Mouse (Mus musculus) frontal cortex, postnatal 25 days (tissue): ENCODE data around the gene Dmrtc2.
"Not testable (repeated sequence)": the region's sequence is repeated elsewhere in the genome, so short reads cannot be mapped to it uniquely, and the experiment has no call there.

ENCODE experiments used
- DNase-seq, 2 experiments: peaks; one replicate each; pipeline ENCODE4 v3.0.0; 2022; ENCODE audit warnings: low spot score in 2 of 2

The Dmrtc2 gene

DNA sequence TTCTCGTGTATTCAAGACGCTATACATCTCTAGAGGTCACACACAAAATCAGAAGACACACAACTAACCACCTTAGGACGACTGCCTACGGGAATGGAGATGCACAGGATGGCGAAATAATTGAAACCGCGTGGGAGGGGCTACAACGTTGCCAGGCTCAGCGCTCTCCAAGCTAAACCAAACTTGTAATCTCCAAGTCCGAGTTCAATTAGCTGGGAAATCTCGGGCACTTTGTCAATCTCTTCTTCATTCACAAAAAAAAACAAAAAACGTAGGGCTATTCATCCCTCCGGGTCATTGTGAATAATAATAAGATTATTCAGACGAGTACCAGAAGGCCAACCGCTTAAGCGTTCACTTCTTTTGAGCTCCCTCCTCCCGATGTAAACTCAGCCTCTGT is 777 bp upstream of the Dmrtc2 start:
- DNase-seq = no peak

DNA sequence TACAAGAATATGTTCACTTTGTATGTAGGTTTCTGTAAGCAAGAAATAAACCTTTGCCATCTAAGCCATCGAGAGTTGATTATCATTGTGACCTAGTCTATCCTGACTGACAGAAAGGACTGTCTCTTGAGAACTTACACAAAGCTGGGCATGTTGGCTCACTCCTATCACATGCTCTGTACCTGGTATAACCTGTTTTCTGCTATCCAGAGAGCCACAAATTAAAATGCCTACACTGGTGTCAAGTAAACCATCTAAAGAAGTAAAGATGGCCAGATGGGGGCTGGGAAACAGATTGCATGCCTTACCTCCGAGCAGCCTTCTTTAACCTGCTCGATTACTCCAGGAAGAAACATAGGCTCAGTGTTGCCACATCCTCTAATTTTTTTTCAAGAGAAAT is 7.7 kb downstream of the Dmrtc2 start:
- no peak for DNase-seq

DNA sequence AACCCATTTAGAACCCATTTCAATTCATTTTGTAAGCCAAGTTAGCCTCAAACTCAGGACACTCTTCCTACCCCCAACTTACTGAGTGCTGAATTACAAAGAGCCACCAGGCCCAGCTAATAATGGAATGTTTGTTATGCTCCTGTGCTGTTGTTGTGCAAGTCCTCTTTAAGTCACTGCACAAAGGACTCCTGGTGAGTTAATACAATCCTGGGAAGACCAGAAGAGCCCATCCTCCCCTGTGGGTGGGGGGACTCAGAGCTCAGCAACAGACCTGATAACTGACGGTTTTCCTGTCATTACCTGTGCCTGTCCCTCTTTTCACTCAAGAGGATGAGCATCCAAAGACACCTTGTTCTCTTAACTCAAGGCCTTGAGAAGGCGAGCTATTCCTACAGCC is 9.8 kb downstream of the Dmrtc2 start:
- no peak for DNase-seq

DNA sequence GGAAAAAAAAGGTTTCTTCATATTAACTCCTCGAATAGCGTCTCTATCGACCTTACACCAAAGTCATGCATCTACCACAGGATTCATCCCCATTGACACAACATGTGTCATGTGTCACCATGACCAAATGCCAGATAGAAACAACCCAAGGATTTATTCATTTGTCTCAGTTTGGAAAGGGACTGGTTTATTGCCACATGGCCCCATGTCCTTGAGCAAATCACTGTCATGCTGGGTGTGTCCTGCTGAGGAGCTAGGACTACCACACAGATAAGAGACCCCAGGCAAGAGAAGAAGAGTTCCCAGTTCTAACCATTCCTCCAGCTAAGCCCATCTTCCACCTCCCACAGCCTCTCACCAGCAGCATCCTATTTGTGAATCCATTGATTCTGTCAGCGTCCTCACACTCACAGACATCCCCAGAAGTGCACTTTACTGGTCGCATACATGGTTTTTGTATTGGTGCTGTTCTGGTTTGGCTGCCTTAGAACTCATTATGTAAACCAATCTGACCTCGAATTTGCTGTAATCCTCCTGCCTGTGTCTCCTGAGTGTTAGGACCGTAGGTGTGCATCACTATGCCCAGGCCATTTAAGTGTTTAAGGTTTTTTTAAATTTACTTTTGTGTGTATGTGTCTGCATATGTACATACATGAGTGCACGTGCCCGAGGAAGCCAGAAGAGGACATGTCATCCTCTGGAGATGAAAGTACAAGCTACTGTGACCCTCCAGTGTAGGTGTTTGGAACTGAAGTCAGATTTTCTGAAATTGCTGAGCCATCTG is 12.8 kb downstream of the Dmrtc2 start:
- DNase-seq = no peak

DNA sequence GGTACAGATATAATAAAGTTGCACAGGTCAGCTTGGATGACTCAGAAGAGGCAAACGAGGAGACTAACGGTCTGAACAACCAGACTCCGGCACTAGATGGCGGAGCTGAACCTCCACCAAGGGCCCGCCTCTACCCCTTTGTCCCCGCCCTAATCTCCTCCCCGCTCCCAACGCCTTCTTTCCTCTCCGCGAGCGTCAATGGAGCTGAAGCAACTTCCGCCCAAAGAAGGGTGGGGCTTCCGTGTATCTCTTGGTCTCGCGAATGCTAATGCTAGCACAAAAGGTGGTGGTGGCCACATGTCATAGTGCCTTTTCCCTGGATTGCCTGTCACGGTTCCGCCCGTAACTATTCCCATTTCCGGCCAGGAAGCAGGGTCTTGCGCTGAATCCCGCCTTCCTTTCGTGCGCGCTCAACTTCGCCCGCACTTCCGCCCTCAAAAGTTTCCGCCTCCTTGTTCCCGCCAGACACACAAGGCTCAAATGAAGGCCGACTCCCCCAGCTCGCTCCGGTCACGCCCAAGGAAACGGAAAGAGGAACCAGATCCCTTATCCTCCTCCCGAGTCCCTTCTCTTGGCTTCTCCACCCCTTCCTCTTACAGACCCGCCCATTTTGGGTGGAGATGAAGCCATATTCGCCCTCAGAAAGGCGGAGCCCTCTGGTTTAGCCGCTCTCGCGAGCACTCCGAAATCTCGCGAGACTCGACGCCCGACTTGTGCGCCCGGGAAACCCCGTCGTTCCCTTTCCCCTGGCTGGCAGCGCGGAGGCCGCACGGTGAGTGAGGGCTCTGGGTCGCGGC is 14.2 kb downstream of the Dmrtc2 start, which contains the start of gene Rps19:
TSS of gene Rps19 (plus strand) at position 476 of the 797 bp plus-strand sequence.
- peak; percentile 94 to 95 for DNase-seq

DNA sequence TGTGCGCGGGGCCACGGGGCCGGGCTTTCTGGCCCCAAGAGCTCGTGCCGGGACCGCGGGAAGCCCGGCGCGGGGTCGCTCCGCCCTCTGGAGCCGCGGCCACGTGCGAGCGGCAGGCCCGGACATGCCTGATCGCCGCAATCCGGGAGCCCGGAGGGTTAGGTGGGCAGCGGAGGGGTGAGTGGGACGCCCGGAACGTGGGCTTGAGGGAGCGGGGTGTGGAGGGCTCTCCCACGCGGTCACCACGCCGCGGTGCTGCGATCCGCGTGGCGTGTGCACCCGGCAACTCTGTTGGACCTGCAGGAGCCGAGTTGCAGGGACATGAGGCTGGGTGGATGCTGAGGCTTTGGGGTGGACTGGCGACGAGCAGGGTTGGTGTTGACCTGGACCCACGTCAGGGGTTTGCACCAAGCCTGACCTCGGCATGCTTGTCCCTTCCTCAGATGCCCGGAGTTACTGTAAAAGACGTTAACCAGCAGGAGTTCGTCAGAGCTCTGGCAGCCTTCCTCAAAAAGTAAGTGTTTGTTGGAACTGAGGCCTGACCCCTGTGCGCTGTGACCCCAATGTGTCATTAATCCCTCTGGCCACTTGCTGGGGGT is 14.9 kb downstream of the Dmrtc2 start:
- DNase-seq = no peak

DNA sequence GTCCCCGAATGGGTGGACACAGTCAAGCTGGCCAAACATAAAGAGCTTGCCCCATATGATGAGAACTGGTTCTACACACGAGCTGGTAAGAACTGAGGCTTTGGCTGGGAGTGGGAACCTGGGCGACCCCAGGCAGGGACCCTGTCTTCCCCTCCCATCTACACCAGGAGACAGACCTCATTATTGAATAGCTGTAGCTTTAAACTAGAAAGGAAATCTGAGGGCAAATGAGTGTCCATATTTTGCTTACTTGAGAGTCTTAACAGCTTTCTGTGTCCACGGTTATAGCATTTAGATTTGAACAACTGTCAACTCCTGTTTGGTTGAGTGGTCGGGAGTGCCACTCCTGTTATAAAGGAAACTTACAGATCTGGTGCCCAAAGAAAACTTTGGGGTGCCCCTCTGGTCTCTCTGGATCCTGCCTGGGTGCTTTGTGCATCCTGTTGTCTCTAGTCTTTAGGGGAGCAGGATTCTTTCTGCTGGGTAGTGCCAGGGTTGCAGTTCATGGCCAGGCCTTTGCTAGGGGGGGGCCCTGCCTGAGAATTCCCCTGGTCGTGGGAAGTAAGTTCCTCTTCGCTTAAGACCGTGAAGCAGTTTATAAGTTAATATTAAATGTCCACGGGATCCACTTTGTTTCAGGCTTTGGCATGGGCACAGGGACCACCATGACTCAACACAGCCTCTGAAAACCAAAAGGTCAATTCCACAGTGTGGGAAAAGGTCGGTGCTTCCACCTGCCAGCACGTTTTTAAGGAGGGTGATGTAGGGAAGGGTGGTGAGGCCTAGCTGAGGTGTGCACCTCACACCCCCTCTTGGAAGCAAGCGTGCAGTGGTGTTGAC is 15.8 kb downstream of the Dmrtc2 start:
- DNase-seq = no peak

DNA sequence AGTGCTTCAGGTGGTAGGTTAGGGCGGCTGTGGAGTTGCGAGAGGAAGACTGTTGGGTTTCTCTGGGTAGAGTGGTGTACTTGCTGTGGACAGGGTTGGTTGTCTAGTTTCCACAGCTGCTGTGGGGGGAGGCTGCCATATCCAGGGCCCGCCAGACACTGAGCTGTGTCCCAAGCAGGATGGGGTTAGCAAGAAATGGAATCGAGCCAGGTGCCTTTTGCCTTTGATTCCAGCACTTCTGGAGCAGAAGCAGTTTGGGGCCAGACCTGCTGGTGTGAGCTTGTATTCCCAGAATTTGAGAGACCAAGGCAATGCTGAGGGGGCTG is 16.4 kb downstream of the Dmrtc2 start:
- no peak for DNase-seq

DNA sequence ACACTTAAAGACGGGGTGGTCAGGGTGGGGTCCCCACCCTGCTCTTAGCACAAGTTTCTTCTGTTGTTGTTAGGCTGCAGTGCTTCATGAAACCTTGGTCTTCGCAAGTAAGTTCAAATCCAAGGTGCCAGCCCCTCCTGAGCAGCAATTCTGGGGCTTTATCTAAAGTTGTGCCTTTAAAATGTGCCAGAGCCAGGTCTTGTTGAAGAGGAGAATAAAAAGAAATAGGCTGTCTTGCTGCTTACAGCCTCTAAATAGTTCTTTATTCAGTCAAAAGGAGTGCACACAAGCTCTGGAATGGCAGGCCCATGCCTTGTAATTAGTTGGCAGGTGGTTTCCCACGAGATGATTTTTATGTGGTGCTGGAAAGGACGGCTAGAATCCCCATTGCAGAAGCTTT is 17.2 kb downstream of the Dmrtc2 start:
- no peak for DNase-seq

DNA sequence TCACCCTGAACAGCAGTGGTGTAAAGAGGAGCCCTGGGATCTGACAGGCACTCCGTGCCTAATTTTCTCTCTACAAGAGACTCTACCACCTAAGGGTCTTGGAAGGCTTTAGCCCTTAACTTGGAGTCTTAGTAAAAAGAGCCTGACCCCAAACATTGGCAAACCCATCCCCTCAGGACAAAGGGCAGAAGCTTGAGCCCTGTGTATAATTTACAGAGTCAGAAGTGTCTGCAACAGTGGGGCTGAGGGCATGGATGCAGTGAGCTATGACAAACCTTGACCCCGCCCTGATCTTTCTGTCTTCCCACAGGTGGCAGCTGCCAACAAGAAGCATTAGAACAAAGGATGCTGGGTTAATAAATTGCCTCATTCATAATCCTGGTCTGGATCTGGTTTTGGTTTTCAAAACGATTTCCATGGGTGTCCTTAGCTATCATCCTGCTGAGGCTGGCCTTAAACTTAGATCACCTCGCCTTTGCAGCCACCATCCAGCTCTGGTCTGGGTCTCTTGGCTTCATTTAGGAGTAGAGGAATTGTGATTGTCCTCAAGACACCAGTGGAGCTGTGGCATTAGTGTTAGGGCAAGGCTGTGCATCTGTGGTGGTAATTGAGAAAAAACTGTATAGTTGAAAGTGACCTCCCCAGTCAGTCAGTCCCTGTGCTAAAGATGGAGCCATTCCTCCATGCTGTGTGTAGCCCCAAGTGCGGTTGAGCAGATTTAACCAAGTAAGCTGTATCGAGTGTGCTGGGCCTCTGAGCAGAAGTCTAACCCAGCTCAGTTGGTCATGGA is 19.8 kb downstream of the Dmrtc2 start:
- no peak for DNase-seq

DNA sequence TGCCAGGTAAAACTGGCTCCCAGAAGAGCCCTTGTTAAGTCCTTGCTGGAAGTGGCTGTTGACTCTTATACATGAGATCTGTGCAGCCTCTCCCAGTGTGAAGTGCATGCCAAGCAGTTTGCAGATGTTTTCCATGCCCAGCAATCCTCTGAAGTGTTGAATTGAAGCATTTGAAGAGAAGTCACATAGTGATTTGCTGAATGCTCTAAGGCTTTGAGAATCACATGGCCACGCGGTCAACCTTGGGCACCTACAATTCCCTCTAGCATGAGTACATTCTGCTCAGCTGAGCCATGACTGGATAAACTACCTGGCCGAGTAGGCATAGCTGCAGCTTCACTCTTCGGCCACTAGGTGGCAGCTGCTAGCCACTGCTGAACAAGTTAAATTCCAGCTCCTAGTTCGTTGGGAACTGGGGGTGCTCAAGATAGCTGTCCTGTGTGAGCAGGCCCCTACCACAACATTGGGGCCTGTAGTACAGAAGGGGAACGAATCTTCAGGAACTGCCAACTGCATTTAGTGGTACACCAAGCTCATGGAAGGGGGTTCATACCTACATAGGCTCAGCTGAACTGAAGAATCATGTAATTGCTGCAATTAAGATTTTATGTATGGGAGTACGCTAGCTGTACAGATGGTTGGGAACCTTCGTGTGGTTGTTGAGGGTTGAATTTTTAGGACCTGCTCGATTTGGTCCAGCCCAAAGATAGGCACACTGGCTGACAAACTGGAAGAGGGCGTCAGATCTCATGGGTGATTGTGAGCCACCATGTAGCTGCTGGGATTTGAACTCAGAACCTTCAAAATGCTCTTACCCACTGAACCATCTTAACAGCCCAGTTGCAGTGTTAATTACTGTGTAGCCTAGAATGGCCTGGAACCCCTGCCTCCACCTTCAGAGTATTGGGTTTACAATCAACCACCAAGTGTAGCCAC is 20.7 kb downstream of the Dmrtc2 start:
- peak; percentile 34 to 43 for DNase-seq

DNA sequence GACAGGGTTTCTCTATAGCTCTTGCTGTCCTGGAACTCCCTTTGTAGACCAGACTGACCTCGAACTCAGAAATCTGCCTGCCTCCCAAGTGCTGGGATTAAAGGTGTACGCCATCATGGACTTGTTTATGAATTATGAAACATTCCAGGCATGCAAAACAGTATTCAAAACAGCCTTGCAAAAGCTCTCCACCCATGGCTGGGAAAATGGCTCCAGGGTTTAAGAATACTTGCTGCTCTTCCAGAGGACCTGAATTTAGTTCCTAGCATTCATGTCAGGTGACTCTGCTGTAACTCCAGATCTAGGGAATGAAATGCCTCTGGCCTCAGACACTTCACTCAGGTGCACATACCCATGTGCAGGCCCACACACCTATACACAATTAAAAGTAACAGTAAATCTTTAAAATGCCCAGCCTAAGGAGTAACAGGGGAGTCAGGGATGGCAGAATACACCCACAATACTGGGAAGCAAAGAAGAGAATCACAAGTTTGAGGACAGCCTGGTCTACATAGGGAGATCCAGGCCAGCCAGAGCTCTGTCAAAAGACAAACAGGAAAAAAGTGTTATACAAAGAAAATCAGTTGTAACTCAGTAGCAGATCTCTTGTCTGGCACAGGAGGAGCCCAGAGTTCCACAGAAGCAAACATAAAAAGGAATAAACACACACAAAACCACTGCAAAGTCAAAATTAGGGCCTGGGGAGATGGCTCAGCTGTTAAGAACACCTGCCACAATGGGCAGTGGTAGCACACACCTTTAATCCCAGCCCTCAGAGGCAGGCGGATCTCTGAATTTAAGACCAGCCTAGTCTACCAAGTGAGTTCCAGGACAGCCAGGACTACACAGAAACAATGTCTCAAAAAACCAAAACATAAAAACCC is 21.6 kb downstream of the Dmrtc2 start:
- DNase-seq = no peak

DNA sequence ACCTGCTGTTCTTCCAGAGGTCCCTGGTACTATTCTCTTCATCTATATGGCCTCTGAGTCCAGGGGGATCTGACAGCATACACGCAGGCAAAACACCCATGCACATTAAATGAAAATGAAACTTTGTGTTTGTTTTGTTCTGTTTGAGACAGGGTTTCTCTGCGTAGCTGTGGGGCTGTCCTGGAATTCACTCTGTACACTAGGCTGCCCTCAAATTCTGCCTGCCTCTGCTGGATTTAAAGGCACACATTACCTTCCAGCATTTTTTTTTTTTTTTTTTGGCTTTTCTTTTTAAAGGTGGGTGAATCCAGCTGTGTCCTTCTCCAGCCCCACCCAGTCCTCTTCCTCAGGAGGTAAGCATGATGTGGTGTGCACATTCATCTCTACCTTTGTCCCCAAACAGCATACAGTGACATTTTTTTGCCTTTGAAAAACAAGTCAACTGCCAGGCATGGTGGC is 22.3 kb downstream of the Dmrtc2 start:
- DNase-seq = no peak

DNA sequence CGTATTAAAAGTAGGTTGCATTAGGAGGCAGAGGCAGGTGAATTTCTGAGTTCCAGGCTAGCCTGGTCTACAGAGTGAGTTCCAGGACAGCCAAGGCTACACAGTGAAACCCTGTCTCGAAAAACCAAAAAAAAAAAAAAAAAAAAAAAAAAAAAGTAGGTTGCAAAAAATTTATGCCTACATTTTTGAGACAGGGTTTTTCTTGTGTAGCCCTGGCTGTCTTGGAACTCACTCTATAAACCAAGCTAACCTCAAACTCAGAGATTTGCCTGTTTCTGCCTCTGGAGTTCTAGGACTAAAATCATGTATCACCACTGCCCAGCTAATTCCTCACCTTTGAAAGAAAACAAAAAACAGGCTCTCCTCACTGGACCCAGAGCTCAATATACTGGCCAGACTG is 25.9 kb downstream of the Dmrtc2 start:
- DNase-seq = not testable (repeated sequence)

DNA sequence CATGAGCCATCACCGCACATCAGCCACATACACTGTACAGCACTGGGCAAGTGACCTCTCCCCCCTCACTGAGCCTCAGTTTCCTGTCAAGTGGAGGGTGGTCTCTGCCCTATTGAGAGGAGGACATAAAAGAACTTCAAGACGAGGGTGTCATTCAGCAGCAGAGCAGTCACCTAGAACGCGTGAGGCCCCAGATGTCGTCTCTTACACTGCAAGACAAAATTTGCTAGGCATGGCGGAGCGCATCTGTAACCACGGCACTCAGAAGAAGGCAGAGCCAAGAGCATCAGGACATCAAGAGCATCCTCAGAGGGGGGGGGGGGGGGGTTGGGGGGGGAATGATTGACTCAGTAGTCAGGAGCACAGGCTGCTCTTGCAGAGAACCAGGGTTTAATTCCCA is 26.4 kb downstream of the Dmrtc2 start:
- DNase-seq = no peak

DNA sequence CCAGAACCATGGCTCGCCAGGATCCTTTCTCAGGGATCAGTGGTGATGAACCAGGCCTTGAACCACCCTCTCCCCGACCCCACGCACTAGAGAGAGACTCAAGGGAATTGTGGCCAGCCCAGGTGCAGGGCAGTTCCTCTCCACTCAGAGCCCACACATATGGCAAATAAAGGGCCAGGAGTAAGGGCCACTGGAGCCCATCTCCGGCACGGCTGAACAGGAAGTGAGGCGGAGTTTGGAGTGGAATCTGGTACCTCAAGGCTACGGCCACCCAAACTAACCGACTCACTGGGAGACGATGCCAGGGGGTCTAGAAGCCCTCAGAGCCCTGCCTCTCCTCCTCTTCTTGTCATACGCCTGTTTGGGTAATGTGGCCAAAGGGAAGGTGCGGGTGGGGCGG is 27.4 kb downstream of the Dmrtc2 start, which contains the start of gene Cd79a:
TSS of gene Cd79a (plus strand) at position 158 of the 400 bp plus-strand sequence.
- no peak for DNase-seq

DNA sequence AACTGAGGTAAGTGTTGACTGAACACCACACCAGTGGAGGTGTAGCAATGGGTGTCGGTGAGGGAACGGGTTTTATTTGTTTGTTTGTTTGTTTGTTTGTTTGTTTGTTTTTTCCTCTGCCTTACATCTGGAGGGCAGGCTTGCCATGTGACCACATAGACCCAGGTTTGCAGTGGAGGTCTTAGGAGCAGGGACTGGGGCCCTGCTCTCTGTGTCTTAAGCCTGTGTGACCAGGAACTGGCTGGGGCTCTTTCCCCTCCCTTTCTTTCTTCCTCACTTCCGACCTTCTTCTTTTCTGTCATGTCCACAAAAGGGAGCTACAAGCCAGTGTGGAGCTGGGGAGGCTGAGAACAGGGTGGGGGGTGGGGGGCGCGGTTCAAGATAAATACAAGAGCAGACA is 28.1 kb downstream of the Dmrtc2 start:
- no peak for DNase-seq

DNA sequence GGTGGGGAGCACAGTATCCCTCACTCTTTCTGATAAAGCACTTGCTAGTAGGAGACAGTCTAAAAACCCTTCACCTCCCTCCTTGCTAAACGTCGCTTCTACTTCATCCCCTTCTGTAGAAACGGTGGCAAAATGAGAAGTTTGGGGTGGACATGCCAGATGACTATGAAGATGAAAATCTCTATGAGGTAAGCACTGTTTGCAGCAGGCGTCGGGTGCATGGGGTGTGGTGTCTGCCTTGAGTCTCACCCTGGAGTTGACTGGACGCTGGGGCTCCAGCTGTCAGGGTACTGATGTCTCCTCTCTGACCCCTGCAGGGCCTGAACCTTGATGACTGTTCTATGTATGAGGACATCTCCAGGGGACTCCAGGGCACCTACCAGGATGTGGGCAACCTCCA is 31.3 kb downstream of the Dmrtc2 start:
- DNase-seq = no peak

DNA sequence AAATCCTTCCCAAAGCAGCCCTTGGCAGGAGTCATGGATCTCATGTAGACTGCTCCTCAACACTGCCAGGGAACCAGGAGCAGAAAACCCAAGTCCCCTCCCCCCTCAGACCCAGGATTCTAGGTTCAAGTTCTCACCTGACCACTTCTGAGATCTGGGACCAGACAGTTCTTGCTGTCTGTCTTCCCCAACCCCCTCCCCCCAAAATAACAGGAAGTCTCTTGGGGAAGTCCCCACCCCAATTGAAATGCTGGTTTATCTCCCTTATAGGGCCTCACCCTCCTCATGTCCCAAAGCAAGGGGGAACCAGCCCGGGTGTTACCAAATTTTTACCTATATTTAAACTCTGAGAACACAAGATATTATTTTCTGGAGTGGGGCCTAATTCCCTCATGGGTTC is 32.0 kb downstream of the Dmrtc2 start:
- DNase-seq = no peak
